Mouse (Mus musculus) myocyte (in vitro differentiated cells): ENCODE data around the gene Bet1.

Experiments
- E2F4 ChIP-seq: IDR thresholded peaks from one replicate; pipeline ENCODE4 v1.6.1; 2011; ENCODE audit warnings: mild to moderate bottlenecking, control low read depth, moderate library complexity; ENCODE audit not compliant: insufficient read depth
- POLR2A ChIP-seq: IDR thresholded peaks from one replicate; pipeline ENCODE4 v1.6.1; 2011; ENCODE audit warnings: low read depth, mild to moderate bottlenecking, control low read depth, moderate library complexity; ENCODE audit not compliant: insufficient read length
- POLR2AphosphoS2 ChIP-seq: IDR thresholded peaks from one replicate; pipeline ENCODE4 v1.6.1; 2011; ENCODE audit warnings: low read depth, control low read depth; ENCODE audit not compliant: insufficient read length
- SRF ChIP-seq: IDR thresholded peaks from one replicate; pipeline ENCODE4 v1.6.1; 2011; ENCODE audit warnings: low read depth; ENCODE audit not compliant: control insufficient read depth, insufficient read length

DNA sequence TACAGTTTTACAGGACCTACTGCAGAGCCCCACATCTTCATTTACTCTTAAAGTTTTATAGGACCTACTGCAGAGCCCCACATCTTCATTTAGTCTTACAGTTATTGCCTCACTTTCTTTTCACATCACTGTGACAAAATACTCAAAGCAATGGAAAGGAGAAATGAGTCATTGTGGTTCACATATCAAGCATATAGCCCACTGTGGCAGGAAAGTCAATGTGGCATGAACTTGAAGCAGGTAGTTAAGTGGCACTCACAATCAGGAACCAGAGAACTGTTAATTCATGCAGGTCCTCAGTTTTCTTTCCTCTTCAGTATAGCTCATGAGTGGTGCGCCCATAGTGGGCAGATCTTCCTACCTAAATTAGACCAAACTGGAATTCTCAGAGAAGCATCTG lies 39.6 kb downstream of the Bet1 start:
- TF ChIP-seq POLR2A (no peak), POLR2AphosphoS2 (no peak), SRF (no peak), E2F4 (no peak)
